Mouse (Mus musculus) thymus, postnatal 36 days (tissue): ENCODE results near the gene Myo1c.

Experiments
- DNase-seq, 2 experiments: peaks; one replicate each; pipeline ENCODE4 v3.0.0; 2022; ENCODE audit warnings: mixed read lengths in 2 of 2

Myo1c gene

DNA sequence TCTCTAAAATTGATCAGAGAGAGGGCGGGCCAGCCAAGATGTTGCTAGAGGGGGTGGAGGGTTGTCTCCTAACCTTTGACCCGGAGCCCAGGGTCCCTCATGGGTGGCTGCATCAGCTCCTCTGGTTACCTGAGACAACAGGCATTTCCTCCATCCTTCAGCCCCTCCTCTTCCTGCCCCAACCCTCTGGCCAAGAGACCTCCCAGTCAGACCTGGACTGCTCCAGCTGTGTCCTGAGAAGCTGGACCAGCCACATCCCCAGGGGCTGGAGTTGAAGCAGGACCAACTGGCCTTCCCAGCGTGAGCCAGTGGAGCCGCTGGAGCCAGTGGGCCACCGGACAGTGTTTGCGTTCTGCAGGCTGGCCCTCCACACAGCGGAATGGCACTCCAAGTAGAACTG lies at the start of gene Myo1c:
Gene Myo1c, plus strand, starts transcription at position 194 of the 400 bp plus-strand sequence.
- DNase-seq, result peak in 1 of 2 experiments; percentile 29

DNA sequence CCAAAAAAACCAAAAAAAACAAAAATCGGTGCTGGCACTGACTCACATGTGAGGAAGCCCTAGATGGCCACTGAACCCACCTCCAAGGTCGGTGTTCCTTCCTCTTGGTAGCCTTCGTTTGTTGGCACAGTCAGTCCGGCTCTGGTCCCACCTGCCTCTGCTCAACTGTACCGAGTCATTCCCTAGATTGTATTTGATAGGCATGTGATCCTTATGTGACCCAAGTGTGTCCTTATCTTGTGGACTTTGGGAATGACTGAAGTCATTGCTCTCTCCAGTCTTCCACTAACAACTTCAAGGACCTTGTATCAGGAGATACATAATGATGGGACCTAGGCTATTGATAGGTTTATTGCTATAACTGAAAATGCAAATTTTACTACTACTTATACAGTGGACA lies 45.5 kb upstream of the Myo1c start:
- DNase-seq, result no peak

DNA sequence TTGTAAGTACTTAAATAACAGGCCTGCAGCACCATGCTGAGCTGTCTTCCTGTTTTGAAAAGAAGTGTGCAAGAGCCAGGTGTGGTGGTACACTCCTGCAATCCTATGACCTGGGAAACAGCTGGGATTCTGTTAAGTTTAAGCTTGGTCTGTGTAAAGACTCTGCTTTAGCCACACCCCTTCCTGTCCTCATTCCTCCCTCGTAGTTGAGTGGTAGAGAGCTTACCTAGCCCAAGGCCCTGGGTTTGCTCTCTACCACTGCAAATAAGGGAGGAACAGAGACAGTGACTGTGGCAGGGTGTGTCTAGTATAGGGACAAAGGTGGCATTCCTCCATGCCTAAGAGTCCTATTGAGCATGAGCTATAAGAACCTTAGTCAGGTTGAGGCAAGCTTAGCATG lies 45.0 kb upstream of the Myo1c start:
- no peak for DNase-seq

DNA sequence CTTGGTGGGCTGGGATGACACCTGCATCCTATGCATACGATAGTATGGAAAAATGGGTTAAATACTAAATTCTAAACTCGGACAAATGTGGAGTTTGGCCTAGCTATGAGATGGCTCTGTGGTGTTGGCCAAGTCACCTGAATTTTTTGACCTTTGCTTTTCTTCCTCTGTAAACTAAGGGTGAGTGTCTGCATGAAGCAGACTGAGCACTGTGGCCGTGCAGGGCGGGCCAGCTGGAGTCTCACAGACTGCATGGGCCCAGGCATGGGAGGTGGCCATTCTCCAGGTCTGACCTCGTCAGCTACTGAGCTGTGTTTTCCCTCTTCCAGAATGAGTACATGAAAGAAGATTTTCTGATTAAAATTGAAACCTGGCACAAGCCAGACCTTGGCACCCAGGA lies 41.5 kb upstream of the Myo1c start:
- no peak for DNase-seq

DNA sequence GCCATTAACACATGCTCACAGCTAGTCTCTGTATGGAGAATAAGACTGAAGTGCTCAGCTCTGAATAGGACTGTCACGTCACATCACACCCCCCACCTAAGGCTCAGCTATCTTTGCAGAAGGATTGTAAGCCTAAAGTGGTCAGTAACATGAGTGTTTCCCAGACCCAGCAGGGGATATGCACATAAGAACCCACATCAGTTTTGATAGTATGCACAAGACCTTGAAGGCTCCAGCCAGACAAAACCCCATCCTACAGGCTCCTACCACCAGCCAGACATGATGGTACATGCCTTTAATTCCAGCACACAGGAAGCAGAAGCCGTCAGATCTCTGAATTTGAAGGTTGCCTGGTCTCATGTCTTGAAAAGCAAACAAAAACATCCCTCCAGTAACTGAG lies 40.3 kb upstream of the Myo1c start:
- no peak for DNase-seq

- DNase-seq, result no peak
Observed at GRCm38 (mm10) chr11:75614769-75615168, 35.5 kb upstream of the Myo1c start.

DNA sequence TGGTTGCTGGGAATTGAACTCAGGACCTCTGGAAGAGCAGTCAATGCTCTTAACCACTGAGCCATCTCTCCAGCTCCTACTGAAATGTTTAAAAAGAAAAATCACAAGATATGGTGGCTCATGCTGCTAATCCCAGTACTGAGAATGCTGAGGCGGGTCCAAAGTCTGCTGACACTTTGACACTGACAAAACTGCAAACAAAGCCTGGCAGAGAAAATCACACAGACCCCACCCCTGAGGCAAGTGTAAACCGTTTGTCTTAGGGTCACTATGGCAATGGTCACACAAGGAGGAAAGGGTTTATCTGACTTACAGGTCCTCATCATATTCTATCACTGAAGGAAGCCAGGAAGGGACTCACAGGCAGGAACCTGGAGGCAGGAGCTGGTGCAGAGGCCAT lies 34.7 kb upstream of the Myo1c start:
- no peak for DNase-seq

- DNase-seq, result peak; percentile 58
Observed at GRCm38 (mm10) chr11:75619133-75619532, 31.2 kb upstream of the Myo1c start.

DNA sequence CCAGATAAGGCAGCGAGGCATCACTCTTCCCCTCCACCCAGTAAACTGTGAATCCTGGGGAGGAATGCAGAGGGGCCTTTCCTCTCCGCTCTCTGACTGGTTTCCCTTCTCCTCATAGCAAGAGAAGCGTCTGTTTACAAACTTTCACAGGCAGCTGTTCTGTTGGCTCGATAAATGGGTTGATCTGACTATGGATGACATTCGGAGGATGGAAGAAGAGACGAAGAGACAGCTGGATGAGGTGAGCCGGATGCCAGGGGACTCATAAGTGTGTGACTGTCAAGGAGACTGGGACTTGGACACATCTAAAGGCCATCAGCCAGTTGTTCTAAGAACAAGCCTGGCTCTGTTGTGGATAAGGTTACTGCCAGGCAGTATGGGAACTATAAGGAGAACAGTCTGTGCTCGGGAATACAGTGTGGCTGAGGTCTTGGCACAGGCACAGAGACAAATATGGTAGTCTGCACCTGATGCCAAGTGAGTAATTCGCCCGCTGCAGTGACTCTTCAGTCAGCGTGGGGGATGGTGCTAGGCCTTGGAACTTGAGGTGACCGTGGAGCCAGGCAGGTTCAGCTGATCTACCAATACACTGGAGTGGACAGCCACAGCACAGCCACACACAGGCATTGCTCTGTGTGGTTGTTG lies 30.0 kb upstream of the Myo1c start:
- no peak for DNase-seq

GRCm38 (mm10) chr11:75621426-75621825 lies 28.9 kb upstream of the Myo1c start:
- DNase-seq, result no peak

GRCm38 (mm10) chr11:75622588-75623329 lies 27.5 kb upstream of the Myo1c start:
- DNase-seq, result peak; percentile 47 to 66

DNA sequence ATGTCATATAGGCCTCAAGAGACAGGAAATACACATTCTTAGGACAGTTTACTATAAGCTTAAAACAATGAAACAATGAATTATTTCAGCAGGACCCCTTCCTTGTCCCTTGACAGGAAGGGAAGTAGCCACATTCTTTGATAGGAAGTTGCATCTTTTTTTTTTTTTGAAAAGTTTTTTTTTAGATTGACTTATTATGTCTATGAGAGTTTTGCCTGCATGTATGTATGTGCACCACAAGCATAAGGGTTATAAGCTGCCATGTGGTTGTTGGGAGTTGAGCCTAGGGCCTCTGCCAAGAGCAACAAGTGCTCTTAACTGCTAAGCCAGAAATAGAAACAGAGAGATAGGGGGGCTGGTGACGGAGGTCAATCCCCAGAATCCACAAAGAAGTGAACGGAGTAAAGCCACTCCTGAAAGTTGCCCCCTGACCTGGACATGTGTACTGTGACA lies 26.2 kb upstream of the Myo1c start:
- no peak for DNase-seq

DNA sequence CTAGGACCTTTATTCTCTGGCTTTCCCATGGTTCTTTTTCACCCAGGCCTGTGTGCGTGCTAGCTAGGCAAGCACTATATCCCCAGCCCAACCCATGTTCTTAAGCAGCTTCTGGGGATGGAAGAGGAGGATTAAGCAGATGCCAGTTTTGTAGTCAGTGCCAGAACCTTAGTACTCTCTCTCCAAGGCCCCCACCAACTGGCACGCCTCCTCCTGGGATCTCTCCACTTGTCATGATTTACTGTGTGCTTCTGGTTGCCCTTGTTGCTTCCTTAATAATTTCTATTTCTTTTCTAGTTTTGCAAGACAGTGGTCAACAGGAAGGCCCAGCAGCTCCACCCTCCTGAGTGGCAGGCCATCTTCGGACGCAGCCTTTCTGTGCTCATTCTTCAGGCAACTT lies 24.5 kb upstream of the Myo1c start:
- no peak for DNase-seq

DNA sequence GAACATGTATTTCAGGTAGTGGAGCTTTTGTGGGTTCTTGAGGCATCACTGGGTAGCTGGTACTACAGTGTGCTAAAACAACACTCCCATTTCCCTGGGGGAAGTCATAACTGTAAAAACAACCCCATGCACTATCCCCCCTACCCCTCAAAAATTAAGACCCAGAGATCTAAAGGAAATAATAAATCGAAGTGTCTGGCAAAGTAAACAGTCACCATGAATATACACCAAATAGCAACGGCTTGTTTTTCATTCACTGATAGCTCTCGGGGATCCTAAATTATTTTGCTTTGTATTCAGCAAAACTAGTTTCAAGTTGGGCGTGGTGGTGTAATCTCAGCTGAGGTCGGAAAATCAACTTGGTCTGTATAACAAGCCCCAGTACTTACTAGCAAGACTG lies 20.2 kb upstream of the Myo1c start:
- DNase-seq, result no peak

DNA sequence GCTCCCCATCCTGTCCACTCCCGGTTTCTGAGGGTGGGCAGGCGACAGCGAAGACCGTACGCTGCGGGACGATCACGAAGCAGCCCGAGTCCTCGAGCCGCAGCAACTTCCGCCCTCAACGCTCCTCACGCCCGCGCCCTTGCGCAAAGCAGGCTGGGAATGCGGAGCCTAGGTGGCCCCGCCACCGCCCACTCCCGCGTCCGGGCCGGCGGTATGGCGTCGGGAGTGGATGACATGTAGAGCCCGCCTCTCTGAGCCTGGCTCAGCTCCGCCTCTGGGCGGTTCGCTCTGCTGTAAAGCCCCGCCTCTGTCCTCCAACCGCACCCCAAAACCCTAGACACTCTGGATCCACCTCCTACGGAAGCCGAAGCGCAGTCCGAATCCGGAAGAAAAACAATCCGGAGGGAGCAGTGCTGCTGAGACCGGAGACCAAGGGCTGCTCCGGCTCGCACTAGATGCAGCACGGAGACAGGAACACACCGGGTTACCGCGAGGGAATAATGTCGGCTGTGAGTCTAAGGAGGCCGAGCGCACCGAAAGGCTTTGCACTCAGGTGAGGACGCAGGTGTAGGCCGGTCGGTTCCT lies 19.6 kb upstream of the Myo1c start, which contains the start of gene Inpp5k:
Gene Inpp5k, plus strand, starts transcription at position 344 of the 585 bp plus-strand sequence.
- DNase-seq, result peak; percentile 95 to 99

DNA sequence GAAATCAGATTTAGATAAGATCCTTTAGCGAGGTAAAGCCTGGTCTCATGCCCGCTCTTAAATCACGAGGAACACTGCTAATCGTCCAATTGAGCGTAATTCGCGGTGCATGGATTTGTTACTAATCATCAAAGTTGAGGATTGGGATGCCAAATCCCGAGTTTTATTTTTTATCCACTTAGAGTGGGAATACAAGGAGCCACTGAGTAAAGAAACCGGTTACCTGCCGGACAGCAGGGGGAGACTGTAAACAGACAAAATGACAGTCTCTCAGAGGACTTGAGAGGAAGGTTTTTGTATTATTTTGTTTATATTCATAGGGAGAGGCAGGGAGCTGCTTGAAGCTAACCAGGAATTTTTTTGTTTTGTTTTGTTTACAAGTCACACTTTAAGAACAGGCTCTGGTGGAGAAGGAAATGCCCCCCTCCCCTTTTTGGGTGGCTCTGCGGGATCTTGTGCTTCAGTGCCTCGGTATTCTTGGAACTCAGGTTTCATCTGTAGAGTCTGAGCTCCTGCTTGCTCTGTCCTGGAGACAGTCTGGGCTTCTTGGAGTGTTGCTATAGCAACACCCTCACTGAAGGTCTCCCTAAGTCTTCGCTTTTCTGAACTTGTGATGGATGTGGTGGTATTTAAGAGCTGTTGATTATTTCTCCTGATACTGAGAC lies 18.6 kb upstream of the Myo1c start:
- peak in 1 of 2 experiments; percentile 39 for DNase-seq

- no peak for DNase-seq
Observed at GRCm38 (mm10) chr11:75632921-75633320, 17.4 kb upstream of the Myo1c start.

GRCm38 (mm10) chr11:75634801-75635200 lies 15.5 kb upstream of the Myo1c start:
- no peak for DNase-seq

DNA sequence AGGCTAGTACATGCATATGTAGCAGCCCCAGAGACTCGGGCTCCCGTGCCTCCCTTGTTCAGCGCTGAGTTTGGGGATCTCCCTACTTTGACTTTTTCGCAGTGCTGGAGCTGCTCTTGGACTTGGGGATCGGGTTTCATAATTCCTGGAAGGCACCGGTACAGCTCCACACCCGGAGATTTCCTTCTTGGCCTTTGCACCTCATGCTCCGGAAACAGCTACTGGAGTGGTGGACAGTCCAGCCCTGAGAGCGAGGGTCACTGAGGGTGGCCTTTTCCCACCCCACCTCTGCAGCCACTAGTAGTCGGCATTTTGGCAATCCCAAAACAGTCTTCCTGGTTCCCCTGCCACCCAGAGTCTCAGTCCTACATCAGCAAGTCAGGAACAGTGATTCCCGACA lies 15.0 kb upstream of the Myo1c start:
- DNase-seq, result no peak

GRCm38 (mm10) chr11:75643323-75643722 lies 7.0 kb upstream of the Myo1c start:
- no peak for DNase-seq

- DNase-seq, result peak; percentile 40 to 58
Observed at GRCm38 (mm10) chr11:75644684-75645083, 5.6 kb upstream of the Myo1c start.

- DNase-seq, result no peak
Observed at GRCm38 (mm10) chr11:75647681-75648211, 2.6 kb upstream of the Myo1c start.

- no peak for DNase-seq
Observed at GRCm38 (mm10) chr11:75649155-75649561, 1.1 kb upstream of the Myo1c start.
